Mouse (Mus musculus) liver, embryonic 14.5 days (tissue): ENCODE results near the gene Clic1.
A peak's percentile ranks its signal among the peaks of the same experiment; 100 is the strongest.

ENCODE experiments used
- CTCF ChIP-seq: IDR thresholded peaks from 2 replicates; pipeline ENCODE4 v1.5.1; 2016; ENCODE audit warnings: antibody characterized with exemption, low read depth, control low read depth
- EP300 ChIP-seq: IDR thresholded peaks from 2 replicates; pipeline ENCODE4 v1.6.1; 2016; ENCODE audit warnings: antibody characterized with exemption, low read depth

DNA sequence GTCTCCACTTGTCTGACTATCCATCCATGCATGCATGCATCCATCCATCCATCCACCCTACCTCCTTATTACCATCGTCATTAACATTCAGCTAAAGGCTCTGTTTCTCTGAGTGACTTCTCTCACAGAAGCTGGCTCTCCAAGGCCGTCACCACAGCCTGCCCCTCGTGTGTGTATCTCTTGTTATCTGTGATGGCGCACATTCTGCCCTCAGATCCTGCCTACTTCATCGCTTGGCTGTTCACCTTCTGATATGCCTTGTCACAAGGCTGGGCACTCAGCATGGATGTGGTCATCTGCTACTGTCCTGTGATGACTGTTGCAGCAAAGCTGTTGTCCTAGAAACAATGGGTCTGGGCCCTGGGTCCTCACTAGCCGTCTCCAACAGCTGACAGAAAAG lies 55.0 kb downstream of the Clic1 start:
- TF ChIP-seq EP300, result peak; percentile 91
- TF ChIP-seq CTCF, result no peak
